27 mouse cellular contexts compared by ENCODE assay signal in the genomic region with DNA sequence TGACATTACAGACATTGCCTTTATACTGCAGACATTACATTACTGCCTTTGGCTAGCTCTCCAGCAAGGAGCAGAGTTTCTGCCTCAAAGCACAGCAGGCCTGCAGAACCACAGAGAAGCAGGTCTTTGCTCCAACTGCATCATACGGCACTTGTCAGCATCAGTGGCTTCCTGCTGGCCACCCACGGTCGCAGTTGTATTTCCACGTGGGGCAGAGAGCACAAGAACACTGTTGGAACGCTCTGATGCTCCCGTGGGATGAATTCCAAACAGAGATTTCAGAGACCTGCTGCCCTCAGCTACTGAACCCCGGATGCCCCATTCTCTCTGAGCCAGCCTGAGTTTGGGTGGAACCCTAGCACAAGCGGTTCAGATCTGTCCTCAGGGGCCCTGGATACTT.
"Had no signal": no experiment of that assay in that cellular context is flagged by ENCODE, and none has a peak within 500 bp of the region (broad histone marks: within the 10 kb centered on the region; RNA-seq: fewer than 3 reads in every experiment).

No protein-coding gene starts in this region.

- ATAC-seq: hindbrain, embryonic 16.5 days; inflammation-experienced regulatory T-cells, adult 6 months; intestine, embryonic 15.5 days; intestine, postnatal 0 days had no signal

- H3K4me3 ChIP-seq: heart, adult 2 months; heart, embryonic 10.5 days; heart, embryonic 12.5 days; hindbrain, embryonic 10.5 days; hindbrain, embryonic 12.5 days; intestine, embryonic 15.5 days; left cerebral cortex, adult 2 months; limb, embryonic 10.5 days; limb, embryonic 12.5 days; liver, embryonic 13.5 days had no signal

- H3K36me3 ChIP-seq: heart, embryonic 10.5 days; heart, embryonic 12.5 days; hindbrain, embryonic 10.5 days; hindbrain, embryonic 12.5 days; intestine, embryonic 15.5 days; limb, embryonic 10.5 days; limb, embryonic 12.5 days; liver, embryonic 13.5 days had no signal

- H3K27me3 ChIP-seq: intestine, embryonic 15.5 days; limb, embryonic 12.5 days had no signal

- H3K9me3 ChIP-seq: heart, embryonic 10.5 days; heart, embryonic 12.5 days; hindbrain, embryonic 10.5 days; hindbrain, embryonic 12.5 days; intestine, embryonic 15.5 days; limb, embryonic 10.5 days; limb, embryonic 12.5 days; liver, embryonic 13.5 days had no signal

- H3K9ac ChIP-seq: heart, embryonic 12.5 days; hindbrain, embryonic 12.5 days; hindbrain, embryonic 14.5 days; intestine, embryonic 15.5 days; limb, embryonic 12.5 days; liver, embryonic 13.5 days had no signal

- H3K4me2 ChIP-seq: heart, embryonic 12.5 days; hindbrain, embryonic 12.5 days; hindbrain, embryonic 14.5 days; intestine, embryonic 15.5 days; limb, embryonic 12.5 days; liver, embryonic 11.5 days; liver, embryonic 13.5 days had no signal

- H3K27ac ChIP-seq: heart, adult 2 months; heart, embryonic 10.5 days; hindbrain, embryonic 10.5 days; hindbrain, embryonic 12.5 days; hindbrain, embryonic 14.5 days; intestine, embryonic 15.5 days; left cerebral cortex, adult 2 months; limb, embryonic 12.5 days; liver, embryonic 13.5 days had no signal

- DNase-seq: gastrocnemius, postnatal 10 days; gastrocnemius, postnatal 25 days; heart, adult 11 months; heart, adult 2 months; heart, postnatal 10 days; heart, postnatal 4 days; kidney, adult 18-20 months; kidney, adult 8-10 months; kidney, postnatal 10 days; kidney, postnatal 25 days; kidney, postnatal 4 days; layer of hippocampus, adult 9-11 months; liver; liver, embryonic 13.5 days had no signal
